Mouse (Mus musculus) ovary, postnatal 10 days (tissue): ENCODE measurements around the gene Zdhhc21.

Experiments
- DNase-seq: peaks from one replicate; pipeline ENCODE4 v3.0.0; 2022; ENCODE audit warnings: low spot score

The Zdhhc21 gene

DNA sequence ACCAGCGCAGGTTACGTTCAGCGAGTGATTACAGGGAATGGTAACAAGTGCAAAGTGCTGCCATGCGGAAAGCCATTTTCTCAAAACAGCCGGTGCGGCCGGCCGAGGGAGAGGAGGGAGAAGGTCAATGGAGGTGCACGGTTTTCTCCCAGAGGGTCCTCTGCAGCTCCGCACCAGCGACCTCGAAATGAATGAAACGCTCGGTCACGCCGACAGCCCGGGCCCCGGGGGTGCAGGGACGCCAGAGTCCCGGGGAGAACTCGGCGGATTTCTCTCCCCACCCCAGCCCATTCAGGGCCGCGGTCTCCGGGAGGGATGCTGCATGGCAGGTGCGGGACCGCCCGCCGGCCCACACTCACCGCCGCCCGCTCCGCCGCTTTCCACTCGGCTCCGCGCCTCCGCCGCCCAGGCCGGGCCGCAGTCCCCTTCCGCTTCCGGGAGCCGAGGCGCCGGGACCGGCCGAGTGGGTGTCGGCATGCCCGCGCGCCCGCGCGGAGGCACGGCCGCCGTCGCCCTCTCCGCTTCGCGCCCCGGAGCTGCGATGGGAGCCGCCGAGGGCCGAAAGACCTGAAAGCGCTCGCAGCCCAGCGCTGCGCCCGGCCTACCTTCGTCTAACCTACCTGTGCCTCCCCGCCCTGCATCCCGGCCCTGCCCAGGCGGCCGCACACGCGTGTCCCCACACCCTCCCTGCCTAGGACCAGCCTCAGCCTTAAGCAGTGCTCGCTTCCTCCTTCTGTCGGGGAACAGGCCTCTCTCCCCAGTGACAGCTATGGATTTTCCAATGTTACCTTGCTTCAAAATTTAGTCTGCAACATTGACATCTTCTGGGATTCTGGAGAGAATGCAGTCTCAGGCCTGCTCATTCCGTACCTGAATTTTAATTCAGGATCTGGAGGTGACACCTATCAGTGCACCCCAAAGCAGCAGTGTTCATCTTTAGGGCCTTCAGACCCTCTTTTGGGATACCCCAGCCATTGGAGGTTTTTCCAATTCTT is at the start of gene Zdhhc21:
Zdhhc21 (minus strand) TSS at position 828 of the 995 bp plus-strand sequence.
- DNase-seq, result peak; percentile 78

DNA sequence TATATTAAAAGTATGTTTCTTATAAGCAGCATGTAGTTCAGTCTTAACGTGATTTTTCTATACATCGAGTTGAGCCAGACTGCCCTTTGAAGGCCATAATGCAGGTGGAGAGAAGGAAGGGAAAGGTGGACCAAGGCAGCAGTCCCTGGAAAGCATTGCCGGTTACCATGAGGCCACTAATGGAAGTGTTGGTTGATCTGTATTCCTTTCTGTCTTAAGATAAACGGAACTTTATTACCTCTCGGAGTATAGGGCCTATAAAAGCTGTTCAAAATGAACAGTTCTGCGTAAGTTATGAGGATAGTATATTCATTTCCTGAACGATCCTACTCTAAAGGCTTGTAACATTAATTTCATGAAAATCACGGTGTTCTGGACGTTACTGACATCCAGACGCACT is 35.5 kb upstream of the Zdhhc21 start:
- no peak for DNase-seq

DNA sequence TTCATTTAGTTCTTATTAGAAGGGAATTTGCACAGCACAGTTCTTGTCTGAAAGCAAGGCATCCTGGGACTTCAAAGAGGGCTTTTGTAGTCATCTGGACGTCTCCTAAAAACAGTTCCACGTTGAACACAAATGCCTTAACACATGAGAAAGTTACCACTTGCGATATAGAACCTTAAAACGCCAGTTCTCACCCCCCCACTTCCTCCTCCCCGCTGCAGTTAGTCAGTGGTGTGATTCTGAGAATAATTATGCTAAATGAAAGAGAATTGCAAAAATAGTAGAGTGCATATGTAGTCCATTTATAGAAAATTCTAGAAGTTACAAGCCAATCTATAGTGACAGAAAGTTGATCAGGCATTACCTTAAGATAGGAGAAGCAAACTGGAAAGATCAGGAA is 32.5 kb upstream of the Zdhhc21 start:
- no peak for DNase-seq

DNA sequence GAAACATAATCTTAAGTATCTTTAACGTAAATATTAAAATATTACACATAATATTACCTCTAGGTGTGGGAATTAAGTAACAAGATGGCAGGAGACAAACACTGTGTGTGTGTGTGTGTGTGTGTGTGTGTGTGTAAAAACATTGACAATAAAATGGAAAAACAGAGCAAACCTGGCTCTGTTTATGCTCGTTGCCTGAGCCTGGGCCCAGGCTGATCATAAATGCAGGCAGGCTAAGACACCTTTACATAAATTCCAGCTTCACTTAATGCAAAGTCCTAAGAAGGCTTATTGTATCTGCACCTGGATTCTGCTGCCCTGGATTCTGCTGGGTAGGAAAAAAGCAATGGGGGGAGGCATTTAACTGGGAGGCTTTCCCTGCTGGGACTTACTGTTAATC is 31.8 kb upstream of the Zdhhc21 start:
- no peak for DNase-seq

DNA sequence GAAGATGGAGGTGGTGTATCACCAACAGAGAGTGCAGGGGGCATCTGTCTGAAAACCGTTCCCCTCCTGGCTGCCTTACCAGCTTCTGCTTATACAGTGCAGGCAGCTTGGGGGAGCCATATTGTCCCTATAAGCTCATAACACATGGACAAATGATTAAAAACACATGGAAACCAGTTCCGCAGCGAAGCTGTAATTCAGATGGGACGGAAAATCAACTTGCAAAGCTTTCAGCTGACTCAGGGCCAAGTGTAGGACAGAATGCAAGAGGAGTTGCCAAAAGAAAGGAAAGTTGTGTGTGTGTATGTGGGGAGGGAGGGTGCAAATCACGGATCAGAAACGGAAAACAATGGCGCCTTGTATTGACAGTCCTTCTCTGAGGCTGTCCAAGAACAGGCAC is 31.3 kb upstream of the Zdhhc21 start:
- no peak for DNase-seq

DNA sequence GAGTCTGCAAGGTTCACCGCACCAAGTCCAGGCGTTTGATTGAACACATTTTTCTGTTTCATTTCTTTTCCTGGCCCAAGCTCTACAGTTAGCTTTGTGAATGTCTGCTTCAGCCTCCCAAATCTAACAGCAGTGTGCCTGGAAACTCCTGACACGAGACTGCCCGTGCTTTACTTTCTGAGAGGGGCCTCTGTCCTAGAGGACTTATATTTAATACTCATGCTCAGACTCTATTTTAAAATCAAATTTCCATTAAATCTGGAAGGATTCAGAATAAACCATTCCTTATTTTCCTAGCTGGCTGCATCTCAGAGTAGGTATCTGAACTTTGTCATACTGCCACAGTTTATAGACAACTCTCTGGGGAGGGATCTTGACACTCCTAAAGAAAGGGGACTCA is 30.8 kb upstream of the Zdhhc21 start:
- no peak for DNase-seq

DNA sequence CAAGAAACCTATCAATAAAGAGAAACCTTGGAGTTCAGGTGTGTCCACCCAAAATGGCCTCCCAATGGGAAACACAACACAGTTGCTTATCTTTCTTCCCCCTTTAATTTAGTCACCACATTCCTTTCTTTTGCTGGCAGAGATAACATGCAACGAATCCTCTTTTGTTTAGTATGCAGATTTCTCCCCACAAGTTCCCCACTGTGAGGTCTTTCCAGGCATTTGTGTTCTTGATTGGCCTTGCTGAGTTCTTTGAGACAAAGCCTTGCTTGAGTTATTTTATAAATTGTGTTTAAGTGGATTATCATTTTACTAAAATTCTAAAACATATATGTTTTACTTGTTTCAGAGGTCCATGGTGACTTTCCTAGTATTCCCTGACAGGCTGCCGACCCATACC is 26.4 kb upstream of the Zdhhc21 start:
- no peak for DNase-seq

DNA sequence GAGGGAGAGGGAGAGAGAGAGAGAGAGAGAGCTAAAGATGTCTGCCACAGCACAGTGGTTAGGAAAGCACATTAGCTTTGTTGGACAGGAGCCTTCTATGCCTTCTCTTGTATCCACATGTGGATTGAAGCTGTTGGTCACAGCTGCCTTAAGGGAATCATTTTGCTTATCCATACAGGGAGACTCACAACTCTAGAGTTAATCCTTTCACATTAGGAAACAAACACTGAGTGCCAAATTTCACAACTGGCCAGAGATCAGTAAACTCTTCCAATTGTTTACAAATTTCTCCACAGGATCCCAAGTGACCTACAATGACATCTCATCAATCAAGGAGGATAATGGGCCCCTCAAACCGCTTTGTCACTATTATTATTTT is 25.8 kb upstream of the Zdhhc21 start:
- DNase-seq, result no peak

DNA sequence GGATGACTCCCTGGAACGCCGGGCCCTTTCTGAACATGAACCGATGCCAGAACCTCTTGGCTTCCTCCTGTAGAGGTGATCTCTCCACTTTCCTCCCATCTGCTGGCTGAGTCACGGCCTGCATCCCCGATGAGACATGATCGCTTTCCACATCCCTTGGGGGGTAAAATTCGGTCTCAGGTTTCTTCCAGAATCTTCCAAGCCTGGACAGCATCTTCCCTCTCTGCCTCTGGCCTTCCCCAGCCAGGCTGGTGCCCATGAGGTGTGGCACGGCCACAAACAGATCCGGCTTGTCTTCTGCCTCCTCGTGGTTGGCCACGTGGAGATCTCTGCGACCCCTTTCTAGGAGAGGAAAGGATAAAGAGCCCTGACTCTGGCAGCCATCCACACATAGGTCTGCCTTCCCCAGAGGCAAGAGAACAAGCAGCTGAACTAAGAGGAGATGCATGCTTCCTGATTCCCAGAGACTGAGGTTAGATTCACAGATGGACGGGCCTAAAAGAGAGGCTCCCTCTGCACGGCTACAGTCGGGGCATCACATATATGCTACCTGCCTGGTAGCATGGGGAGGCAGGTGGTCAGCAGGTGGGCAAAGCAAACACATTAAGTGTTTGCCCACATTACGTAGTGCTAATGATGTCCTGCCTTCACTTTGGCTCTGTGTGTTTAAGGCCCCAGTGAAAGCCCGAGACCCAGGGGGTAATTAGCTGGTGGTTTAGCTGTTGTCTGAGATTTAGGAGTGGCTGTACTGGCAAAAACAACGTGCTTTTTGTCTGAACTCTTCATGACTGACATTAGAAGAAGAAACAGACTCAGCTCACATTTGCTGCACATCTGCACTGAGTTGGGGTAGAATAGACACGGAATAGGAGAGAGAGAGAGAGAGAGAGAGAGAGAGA is 25.1 kb upstream of the Zdhhc21 start, which contains the start of gene Cer1:
Cer1 (minus strand) TSS at position 513 of the 899 bp plus-strand sequence.
- DNase-seq, result no peak

DNA sequence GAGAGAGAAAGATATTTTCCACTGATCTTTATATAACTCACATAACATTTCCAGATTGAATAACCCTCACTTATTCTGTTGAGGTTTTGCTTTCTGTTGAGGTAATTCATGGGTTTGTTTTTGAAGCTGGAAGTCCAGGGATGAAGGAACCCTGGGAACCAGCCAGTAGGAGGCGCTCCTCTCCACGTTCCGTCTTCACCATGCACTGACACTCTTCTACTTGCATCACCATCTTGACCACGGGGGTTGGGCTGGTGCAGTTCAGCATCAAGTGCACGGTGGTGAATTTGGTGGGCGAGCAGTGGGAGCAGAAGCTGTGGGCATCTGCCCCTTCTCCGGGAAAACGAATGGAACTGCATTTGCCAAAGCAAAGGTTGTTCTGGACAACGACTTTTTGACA is 22.7 kb upstream of the Zdhhc21 start:
- no peak for DNase-seq

DNA sequence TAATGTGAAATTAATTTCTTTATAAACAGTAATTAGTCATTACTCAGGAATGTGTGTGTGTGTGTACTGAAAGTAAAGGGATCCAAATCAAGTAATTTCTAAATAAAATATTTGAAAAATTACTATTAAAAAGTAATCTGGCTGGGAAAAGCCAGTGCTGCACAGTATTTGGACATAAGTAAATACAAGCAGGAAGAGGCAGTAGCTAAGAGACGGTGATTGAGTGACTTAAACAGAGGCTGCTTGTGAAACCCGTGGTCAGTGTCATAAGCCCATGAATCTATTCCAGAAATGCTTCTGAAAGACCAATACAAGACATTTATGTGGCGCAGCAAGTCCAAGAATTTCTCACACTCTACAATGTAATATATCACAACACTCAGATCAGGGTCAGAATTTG is 21.6 kb upstream of the Zdhhc21 start:
- DNase-seq, result no peak

DNA sequence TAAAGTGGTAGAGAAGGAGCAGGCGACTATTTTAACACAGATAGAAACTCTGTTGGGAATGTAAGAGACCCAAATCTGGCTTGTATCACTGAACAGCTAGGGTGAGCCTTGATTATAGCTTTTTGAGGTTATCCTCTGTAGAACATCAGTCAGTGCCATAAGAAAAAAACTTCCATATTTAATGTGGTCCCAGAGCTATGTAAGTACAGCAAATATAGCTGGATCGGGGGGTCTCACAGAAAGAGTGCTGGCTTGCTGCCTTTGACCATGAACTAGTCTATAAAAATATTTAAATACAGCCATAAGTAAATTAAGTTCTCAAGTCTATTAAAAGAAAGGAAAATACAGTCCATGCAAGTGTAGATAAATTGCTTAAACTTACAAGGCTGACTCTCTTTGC is 20.5 kb upstream of the Zdhhc21 start:
- no peak for DNase-seq

DNA sequence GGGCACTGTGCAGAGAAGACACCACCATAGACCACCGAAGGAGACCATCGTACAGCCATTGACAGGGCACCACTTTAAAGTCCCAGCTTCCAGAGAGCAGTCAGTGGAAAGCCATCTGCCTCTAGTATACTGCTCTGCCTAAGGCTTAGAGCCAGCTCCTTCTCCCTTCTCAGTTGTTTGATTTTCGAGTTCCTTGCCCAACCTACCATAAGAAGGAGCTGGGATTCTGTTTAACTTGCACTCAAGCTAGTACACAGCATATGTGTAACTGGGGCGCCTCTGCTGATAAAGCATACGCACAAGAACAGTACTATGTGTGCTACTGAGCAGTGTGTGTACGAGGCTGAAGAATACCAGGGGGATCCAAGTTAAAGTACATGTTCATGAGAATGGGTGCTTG is 19.4 kb upstream of the Zdhhc21 start:
- DNase-seq, result no peak

DNA sequence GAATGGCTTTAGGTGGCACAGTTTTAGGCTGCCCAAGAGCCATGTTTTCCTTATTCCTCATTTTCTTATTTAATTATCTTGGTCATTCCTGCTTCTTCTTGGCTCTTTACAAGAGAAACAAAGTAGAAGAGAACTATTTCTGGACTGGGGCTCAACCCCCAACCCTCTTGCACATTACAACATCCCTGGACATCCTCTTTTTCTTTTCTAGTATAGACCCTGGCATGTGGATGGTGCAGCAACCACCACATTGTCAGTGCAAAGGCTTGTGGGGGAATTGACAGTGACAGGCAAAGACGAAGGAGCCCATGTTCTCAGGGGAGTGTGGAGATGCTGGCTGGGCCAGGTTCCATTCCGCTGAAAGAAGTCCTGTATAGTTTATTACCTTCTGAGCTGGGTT is 16.9 kb upstream of the Zdhhc21 start:
- no peak for DNase-seq

DNA sequence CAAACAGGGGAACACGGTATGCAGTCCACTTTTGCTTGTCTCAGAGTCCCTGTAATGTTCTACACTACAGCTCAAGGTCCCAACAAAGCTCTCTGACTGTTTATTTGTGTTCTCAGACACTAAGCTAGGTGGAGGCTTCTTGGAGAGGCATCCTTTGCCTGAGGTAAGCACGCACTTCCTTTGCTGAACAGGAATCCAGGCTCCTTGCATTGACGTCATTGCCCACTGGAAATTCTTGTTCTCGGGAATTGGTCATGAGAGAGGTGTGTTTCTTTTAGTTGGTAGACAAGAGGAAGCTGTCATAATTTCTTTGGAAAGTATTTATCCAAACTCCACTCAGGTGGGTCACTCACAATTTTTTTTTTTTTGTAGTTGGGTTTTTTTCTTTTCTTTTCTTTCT is 15.8 kb upstream of the Zdhhc21 start:
- DNase-seq, result no peak

DNA sequence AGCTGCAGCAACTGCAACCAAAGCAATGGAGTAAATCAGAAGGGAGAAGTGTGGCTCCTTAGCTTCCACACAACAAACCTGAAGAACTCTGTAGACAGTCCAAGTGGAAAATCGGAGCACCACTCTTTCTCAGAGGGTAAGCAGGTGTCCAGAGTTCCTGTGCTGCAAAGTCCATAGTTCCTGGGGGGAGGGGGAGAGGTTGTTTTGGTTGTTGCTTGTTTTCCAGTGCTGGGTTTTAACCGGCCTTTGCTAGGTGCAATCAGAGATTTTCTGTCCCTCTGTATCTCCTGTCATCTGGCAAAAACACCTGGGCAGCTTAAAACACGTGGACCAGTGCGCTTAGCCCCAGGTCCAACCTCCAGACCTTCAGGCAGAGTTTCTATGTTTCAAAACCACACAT is 15.0 kb upstream of the Zdhhc21 start:
- DNase-seq, result no peak

DNA sequence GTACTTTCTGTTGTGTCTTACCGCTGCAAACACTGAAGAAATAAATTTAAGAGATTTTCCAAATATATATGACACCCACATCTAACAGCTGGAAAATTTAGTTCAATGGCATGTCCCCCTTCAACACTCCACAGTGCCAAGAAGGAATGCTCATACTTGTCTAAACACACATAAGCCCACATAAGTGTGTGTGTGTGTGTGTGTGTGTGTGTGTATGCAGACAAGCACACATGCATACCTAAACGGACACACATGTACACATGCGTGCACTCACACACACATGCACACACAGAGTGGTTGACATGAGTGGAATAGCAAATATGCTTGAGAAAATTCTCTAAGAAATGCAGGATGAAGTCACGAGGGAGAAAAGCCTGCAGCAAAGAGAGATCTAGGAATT is 12.8 kb upstream of the Zdhhc21 start:
- DNase-seq, result no peak

DNA sequence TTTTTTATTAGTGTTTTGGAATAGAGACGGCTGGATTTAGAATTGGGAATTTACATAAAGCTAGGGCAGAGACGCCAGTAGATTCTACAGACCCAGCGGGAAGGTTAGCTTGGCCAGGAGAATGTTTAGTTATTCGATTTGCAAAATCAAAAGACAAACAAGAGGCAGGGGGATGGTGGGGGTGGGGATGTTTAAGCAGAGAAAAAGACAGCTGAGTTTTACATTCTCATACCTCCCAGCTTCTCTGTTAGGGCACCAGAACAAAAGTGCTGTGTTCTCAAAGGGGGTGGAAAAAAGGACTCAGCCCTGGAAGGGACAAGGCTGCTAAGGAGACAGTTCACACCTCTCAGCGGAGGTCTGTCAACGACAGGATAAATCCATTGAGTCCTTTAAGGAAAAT is 12.4 kb upstream of the Zdhhc21 start:
- no peak for DNase-seq

DNA sequence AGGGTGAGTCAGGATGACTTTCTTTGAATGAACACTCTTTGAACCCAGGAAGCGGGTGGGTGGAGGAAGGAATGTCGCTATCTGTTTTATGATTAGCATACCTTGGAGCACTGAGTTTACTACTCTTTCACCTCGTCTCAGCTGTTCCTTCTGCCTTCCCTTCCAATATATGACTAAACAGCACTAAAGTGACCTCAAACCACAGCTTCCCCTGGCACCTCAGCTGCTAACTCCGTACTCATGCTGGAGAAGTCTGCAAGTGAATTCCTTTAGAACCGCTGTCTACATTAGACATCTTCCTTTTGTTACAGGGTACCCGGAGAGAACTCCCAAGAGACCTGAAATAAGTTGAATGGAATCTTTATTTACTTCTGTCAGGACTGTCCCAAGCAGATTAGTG is 11.2 kb upstream of the Zdhhc21 start:
- DNase-seq, result no peak

DNA sequence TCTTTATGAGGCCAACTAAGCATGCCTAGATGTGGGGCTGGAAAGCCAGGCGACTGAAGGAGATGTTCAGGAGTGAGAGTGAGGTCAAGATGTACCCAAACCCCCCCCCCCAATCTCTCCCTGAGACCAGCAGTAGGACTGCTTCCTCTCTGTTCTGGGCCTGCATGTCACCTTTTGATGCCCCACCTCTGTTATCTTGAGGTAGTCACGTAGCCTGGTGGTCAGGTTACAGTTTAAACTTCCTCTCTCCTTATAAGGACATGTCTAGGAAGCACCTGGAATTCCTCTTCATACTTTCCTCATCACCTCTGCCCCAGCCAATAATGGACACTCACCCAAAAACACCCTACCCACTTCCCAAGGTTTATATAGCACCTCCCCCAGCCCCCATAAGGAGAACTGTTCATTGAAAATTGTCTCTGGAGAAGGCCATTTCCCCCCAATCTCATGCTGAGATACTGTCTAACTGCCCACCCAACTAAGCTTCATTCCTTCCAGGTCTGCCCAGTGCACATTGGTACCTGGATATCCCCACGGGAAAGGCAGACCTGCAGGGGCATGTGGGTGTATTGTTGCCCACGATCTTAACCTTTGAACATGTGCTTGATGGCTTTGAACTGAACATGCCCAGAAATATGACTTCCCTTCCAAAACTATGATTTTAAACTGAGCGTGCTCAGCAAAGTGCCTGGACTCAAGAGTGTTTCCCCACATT is 8.1 kb upstream of the Zdhhc21 start:
- no peak for DNase-seq

DNA sequence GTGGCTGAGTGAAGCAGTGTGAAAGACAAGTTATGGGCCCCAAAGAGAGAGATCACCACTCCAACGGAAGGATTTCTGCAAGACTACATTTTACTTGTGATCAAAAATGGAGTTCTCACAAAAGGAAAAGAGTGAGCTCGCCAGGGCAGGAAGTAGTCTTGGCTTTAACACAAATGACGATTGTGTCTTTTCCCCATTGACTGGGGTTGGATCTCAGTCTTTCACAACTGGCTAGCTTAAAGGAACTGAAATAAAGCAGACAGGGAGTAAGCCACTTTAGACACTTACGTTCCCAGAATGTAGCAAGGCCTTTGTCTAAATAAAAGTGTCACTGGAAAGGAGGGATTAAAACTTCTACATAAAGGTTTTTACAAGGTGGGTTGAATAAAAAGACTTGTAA is 7.4 kb upstream of the Zdhhc21 start:
- DNase-seq, result no peak

DNA sequence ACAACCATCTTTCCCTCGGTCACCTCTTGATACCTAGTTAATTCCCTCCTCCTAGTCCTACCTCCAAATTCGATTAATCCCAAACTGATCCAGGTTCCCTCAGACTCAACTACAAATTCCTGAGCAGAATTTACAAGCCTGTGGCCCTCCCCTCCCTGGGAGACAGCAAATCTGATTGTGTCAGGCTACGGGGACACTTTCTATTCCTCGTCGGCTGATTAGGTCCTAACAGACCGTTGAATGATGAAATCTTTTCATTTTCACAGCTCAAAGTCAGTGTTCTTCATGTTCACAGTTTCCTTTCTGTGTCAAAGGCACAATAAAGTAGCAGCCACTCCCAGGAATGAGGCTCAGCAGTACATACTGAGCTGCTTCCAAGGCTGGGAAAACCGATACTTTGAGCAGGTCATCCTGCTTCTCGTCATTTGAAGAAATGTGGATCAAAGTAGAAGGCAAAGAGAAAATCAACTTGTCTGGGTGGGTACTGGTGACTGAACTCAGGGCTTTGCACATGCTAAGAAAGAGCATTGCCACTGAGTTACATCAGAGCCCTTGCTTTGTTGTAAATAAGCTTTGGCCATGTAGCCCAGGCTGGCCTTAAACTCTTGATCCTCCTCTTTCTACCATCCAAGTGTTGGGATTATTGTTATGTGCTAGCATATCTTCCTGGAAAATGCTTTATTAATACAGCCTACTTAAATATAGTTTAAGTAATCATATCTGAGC is 5.4 kb upstream of the Zdhhc21 start:
- DNase-seq, result no peak
